Mouse (Mus musculus) layer of hippocampus, adult 2 months (tissue): ENCODE data around the gene Epha2. TPM values are rescaled to one million over a fixed set of nuclear protein-coding genes. Genes with fewer than 3 reads are reported as not detected.

ENCODE experiments used
- DNase-seq, 2 experiments: peaks; one replicate each; pipeline ENCODE4 v3.0.0; 2022; ENCODE audit warnings: low spot score in 2 of 2
- H3K27ac ChIP-seq: fragments of 200-600 bp; 2 replicates; pipeline ENCODE4 v1.8.1; 2022
- H3K4me3 ChIP-seq: fragments of 200-600 bp; 2 replicates; pipeline ENCODE4 v1.8.1; 2022; ENCODE audit warnings: mild to moderate bottlenecking
- CTCF ChIP-seq: fragments of 200-600 bp; conservative IDR thresholded peaks from 2 replicates; pipeline ENCODE4 v1.8.1; 2022; ENCODE audit warnings: antibody characterized with exemption, mild to moderate bottlenecking, moderate library complexity
- total RNA-seq, 2 experiments: library from RNA; stranded (reverse); gene quantifications; 2 replicates each; pipeline ENCODE4 v1.2.3; 2021

The Epha2 gene
- total RNA-seq, 2 experiments from 2014 or later = 0.86 to 1.3 TPM

- Histone ChIP-seq H3K4me3 (no peak overlapping the region), H3K27ac (no peak overlapping the region)
- DNase-seq = no peak
- TF ChIP-seq CTCF = no peak
Observed at GRCm38 (mm10) chr4:141311908-141312307, 10.9 kb downstream of the Epha2 start.

- no peak for TF ChIP-seq CTCF
- DNase-seq = no peak
- Histone ChIP-seq H3K27ac (no peak overlapping the region), H3K4me3 (no peak overlapping the region)
Observed at GRCm38 (mm10) chr4:141312513-141313131, 11.6 kb downstream of the Epha2 start.

GRCm38 (mm10) chr4:141313481-141313880 lies 12.4 kb downstream of the Epha2 start:
- DNase-seq = no peak
- no peak for TF ChIP-seq CTCF
- Histone ChIP-seq H3K27ac (no peak overlapping the region), H3K4me3 (no peak overlapping the region)

- Histone ChIP-seq H3K4me3 (no peak overlapping the region), H3K27ac (no peak overlapping the region)
- TF ChIP-seq CTCF = no peak
- DNase-seq = no peak
Observed at GRCm38 (mm10) chr4:141313924-141314323, 12.9 kb downstream of the Epha2 start.

- DNase-seq = no peak
- no peak overlapping the region for H3K4me3 ChIP-seq
- no peak overlapping the region for H3K27ac ChIP-seq
- TF ChIP-seq CTCF = no peak
Observed at GRCm38 (mm10) chr4:141314745-141315144, 13.7 kb downstream of the Epha2 start.

GRCm38 (mm10) chr4:141316023-141316422 lies 15.0 kb downstream of the Epha2 start:
- DNase-seq = no peak
- no peak overlapping the region for H3K27ac ChIP-seq
- TF ChIP-seq CTCF = no peak
- no peak overlapping the region for H3K4me3 ChIP-seq

- no peak for TF ChIP-seq CTCF
- no peak for DNase-seq
- Histone ChIP-seq H3K4me3 (no peak overlapping the region), H3K27ac (no peak overlapping the region)
Observed at GRCm38 (mm10) chr4:141316498-141317180, 15.6 kb downstream of the Epha2 start.

GRCm38 (mm10) chr4:141317914-141318313 lies 16.9 kb downstream of the Epha2 start:
- no peak overlapping the region for H3K4me3 ChIP-seq
- no peak for DNase-seq

GRCm38 (mm10) chr4:141322526-141322925 lies 21.5 kb downstream of the Epha2 start:
- Histone ChIP-seq H3K4me3 (no peak overlapping the region), H3K27ac (no peak overlapping the region)
- DNase-seq = no peak
- no peak for TF ChIP-seq CTCF

More at GRCm38 (mm10) chr4:141317914-141318313, 16.9 kb downstream of the Epha2 start:
- TF ChIP-seq CTCF = no peak
- H3K27ac ChIP-seq = no peak overlapping the region

GRCm38 (mm10) chr4:141324771-141325191 lies 23.7 kb downstream of the Epha2 start:
- H3K27ac ChIP-seq = no peak overlapping the region
- no peak for DNase-seq
- H3K4me3 ChIP-seq = no peak overlapping the region
- no peak for TF ChIP-seq CTCF

GRCm38 (mm10) chr4:141325636-141326035 lies 24.6 kb downstream of the Epha2 start:
- no peak for DNase-seq
- no peak for TF ChIP-seq CTCF
- Histone ChIP-seq H3K27ac (no peak overlapping the region), H3K4me3 (no peak overlapping the region)

- Histone ChIP-seq H3K4me3 (no peak overlapping the region), H3K27ac (no peak overlapping the region)
- no peak for TF ChIP-seq CTCF
- no peak for DNase-seq
Observed at GRCm38 (mm10) chr4:141327075-141327474, 26.0 kb downstream of the Epha2 start.

GRCm38 (mm10) chr4:141328742-141329141 lies 27.7 kb downstream of the Epha2 start:
- no peak overlapping the region for H3K4me3 ChIP-seq
- TF ChIP-seq CTCF = no peak
- no peak for DNase-seq
- H3K27ac ChIP-seq = no peak overlapping the region

GRCm38 (mm10) chr4:141329968-141330367 lies 28.9 kb downstream of the Epha2 start:
- H3K27ac ChIP-seq = no peak overlapping the region
- no peak for TF ChIP-seq CTCF

More at GRCm38 (mm10) chr4:141329968-141330367, 28.9 kb downstream of the Epha2 start:
- DNase-seq = no peak
- H3K4me3 ChIP-seq = no peak overlapping the region
